Mouse (Mus musculus): Measurements from ENCODE around the gene Syndig1.

DNA sequence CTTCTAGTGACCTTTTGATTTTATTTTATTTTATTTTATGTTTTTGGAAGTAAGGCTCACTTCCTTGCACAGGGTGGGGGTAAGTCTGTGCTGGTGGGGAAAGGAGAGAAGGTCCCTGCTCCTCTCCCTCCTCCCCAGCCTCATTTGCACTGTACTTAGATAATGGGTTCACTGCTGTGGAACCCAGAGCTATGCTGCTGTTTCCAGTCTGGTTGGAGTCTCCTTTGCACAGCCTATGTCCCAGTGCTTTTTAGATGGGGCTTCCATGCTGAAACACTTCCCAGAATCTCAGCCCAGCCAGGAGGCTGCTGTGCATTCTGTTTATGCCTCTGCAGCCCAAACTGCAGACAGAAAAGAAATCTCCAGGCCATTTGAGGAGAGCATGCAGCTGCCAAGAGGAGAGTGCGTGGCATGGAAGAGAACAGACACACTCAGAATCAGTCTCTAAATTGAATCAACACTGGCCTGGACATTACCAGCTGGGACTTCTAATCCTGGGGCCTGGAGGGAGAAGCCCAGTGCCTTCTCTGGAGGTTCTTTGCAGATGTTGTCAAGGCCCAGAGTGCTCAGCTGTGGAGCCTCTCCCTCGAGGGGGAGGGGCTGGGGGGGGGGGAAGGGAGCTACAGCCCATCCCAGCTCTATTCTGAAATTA, 104.4 kb downstream of the Syndig1 start:
- TF ChIP-seq CTCF (IDR thresholded peaks at IDR 0.05; ENCODE audit: low read depth, low read length), result no peak
- no peak for TF ChIP-seq POLR2A (IDR thresholded peaks at IDR 0.05; ENCODE audit: extremely low read depth, insufficient read depth, low read length)

All from liver, adult 2 months (tissue).